Mouse (Mus musculus): ENCODE results near the gene Vmn1r170.
"Not testable (repeated sequence)": the region's sequence is repeated elsewhere in the genome, so short reads cannot be mapped to it uniquely, and the experiment has no call there.

Gene Vmn1r170

DNA sequence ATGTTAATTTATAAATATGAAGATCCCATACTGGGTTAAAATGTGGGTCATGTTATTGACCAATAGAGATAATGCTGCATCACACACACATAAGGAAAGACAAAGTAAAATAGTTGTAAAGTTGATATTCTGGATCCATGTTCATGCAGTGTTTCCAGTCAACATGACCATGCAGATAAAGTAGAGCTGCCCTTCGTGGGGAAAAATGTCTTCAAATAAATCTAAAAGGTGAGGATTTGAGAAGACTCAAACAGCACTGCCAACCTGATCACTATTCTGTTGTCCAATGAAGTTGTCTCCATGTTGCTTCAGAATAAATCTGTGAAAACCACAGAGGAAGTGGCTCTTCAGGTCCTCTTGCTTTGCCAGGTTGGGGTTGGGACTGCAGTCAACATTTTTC is at the start of gene Vmn1r170:
TSS of gene Vmn1r170 (plus strand) at position 301 of the 400 bp plus-strand sequence.
- DNase-seq (ENCODE audit: low spot score): not testable (repeated sequence)

GRCm38 (mm10) chr7:23575226-23575625 is 30.7 kb upstream of the Vmn1r170 start, which contains the start of gene Vmn1r169:
TSS of gene Vmn1r169 (plus strand) at chr7:23575526.
- DNase-seq (ENCODE audit: low spot score): not testable (repeated sequence)

- DNase-seq (ENCODE audit: low spot score): no peak
These were observed 24.4 kb downstream of the Vmn1r170 start, which contains the start of gene Vmn1r171 for GRCm38 (mm10) chr7:23630422-23630821. TSS of gene Vmn1r171 (plus strand) at chr7:23630722.
